Mouse (Mus musculus) left cerebral cortex, adult 11 months (tissue): ENCODE measurements around the gene S100z.

ENCODE experiments used
- DNase-seq: peaks from one replicate; pipeline ENCODE4 v3.0.0; 2022; ENCODE audit warnings: low spot score

S100z gene

GRCm38 (mm10) chr13:95444824-95445223, 33.7 kb downstream of the S100z start, which contains the start of gene Crhbp:
Crhbp (minus strand) TSS chr13:95444924.
- DNase-seq = no peak

- DNase-seq = no peak
These were observed 34.2 kb downstream of the S100z start for GRCm38 (mm10) chr13:95444291-95444690.

DNA sequence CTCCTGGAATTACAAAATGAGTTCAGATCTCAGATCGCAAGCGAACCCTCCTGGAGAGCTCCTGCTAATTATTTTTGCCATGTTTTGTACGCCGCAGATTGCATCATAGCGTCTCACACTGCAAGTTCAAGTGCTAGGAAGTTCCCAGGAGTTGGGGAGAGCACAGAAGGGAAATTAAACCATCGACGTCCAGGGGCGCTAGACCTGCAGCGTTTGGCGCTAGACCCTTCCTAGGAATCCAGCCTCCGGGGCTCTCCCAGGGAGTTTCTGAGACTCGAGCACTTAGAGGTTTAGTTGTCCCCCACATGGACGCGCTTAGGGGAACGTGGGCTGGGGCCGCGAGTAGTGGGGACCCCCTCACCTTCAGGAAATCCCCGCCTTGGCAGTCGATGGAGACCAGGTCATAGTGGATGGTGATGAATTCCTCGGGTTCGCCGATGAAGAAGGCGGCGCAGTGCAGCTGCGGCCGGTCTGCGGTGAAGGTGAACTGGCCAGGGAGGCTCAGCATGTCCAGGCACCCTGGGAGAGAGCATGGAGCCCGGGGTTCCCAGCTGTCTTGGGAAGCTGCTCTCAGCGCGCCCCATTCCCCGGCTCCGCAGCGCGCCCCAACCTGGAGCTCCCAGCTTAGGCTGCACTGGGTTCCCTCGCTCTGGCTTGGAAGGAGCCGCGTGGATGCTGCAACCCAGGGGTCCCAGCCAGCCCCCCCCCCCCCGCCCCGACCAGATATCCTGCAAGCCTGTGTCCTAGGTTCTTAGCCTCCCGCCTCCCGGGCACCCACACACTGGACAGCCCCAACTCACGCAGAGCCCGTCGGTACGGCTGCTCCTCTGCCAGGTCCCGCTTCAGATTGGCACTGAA, 34.9 kb downstream of the S100z start:
- no peak for DNase-seq

- no peak for DNase-seq
These were observed 35.6 kb downstream of the S100z start for GRCm38 (mm10) chr13:95442901-95443300.

DNA sequence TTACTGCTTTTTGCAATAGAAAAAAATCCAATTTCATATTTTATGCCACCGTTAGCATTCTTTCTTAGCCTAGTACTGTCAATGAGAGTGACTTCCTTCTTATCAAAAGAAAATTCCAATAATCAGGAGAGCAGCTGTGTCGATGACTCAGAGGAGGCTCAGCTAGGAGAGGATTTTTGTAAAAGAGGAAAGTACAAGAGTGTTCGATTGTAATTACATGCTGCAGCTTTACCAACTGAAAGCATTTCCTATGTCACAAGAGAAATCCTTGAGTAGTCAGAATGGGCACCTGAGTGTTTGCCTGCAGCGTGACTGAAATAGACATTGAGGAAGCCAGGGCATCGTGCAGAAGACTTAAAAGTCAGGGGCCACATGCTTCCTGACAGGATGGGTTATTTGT, 39.0 kb downstream of the S100z start:
- no peak for DNase-seq

- DNase-seq = no peak
These were observed 46.8 kb downstream of the S100z start for GRCm38 (mm10) chr13:95431760-95432159.

GRCm38 (mm10) chr13:95427499-95427898, 51.0 kb downstream of the S100z start:
- DNase-seq = no peak
